Mouse (Mus musculus): ENCODE measurements at regions not wholly inside any gene's neighbourhood (a gene's known extent, or its start where the extent isn't known, plus 50 kb on each side); places are given as distances from the start of the nearest gene placed in this dataset.
A peak's percentile ranks its signal among the peaks of the same experiment; 100 is the strongest.

GRCm38 (mm10) chr2:74239586-74239985, 328.5 kb upstream of the Atp5g3 start:
- Histone ChIP-seq H3K36me3 (no peaks in the 10 kb centered on the region), H3K9me3 (replicated peaks) (no peaks in the 10 kb centered on the region), H3K27me3 (no peaks in the 10 kb centered on the region), H3K9ac (no peak overlapping the region), H3K4me2 (no peak overlapping the region), H3K4me1 (no peaks in the 10 kb centered on the region), H3K27ac (no peak overlapping the region), H3K4me3 (replicated peaks) (no peak overlapping the region)
- ATAC-seq (replicated peaks; ENCODE audit: low FRiP score): no peak
- WGBS: 83% methylated on average over 10 of the region's 10 CpGs

GRCm38 (mm10) chr2:74217437-74217836, 306.3 kb upstream of the Atp5g3 start:
- H3K4me3 ChIP-seq (replicated peaks): no peak overlapping the region
- no peak for ATAC-seq (replicated peaks; ENCODE audit: low FRiP score)
- WGBS: 88% methylated on average over 3 of the region's 3 CpGs
- no peak overlapping the region for H3K4me2 ChIP-seq
- no peak overlapping the region for H3K9ac ChIP-seq
- no peaks in the 10 kb centered on the region for H3K4me1 ChIP-seq
- H3K27ac ChIP-seq: no peak overlapping the region
- H3K36me3 ChIP-seq: no peaks in the 10 kb centered on the region
- no peaks in the 10 kb centered on the region for H3K9me3 ChIP-seq (replicated peaks)
- no peaks in the 10 kb centered on the region for H3K27me3 ChIP-seq

GRCm38 (mm10) chr2:74210210-74210609, 299.1 kb upstream of the Atp5g3 start:
- WGBS: 85% methylated on average over 9 of the region's 9 CpGs
- Histone ChIP-seq H3K9ac (no peak overlapping the region), H3K4me3 (replicated peaks) (no peak overlapping the region), H3K4me2 (no peak overlapping the region), H3K36me3 (no peaks in the 10 kb centered on the region), H3K4me1 (no peaks in the 10 kb centered on the region), H3K27ac (no peak overlapping the region), H3K9me3 (replicated peaks) (no peaks in the 10 kb centered on the region), H3K27me3 (no peaks in the 10 kb centered on the region)
- no peak for ATAC-seq (replicated peaks; ENCODE audit: low FRiP score)

- no peaks in the 10 kb centered on the region for H3K27me3 ChIP-seq
- WGBS: 71% methylated on average over 3 of the region's 3 CpGs
These were observed 298.3 kb upstream of the Atp5g3 start for GRCm38 (mm10) chr2:74209421-74209917.

GRCm38 (mm10) chr2:74207440-74207839, 296.3 kb upstream of the Atp5g3 start:
- Histone ChIP-seq H3K4me3 (replicated peaks) (no peak overlapping the region), H3K4me1 (no peaks in the 10 kb centered on the region), H3K4me2 (no peak overlapping the region), H3K27me3 (no peaks in the 10 kb centered on the region), H3K9me3 (replicated peaks) (no peaks in the 10 kb centered on the region), H3K9ac (no peak overlapping the region), H3K27ac (no peak overlapping the region), H3K36me3 (no peaks in the 10 kb centered on the region)
- 50% methylated on average over 10 of the region's 10 CpGs for WGBS
- ATAC-seq (replicated peaks; ENCODE audit: low FRiP score): peak; percentile 40; the same call in 1 of the 2 replicates

More at GRCm38 (mm10) chr2:74209421-74209917, 298.3 kb upstream of the Atp5g3 start:
- no peak overlapping the region for H3K27ac ChIP-seq
- no peak overlapping the region for H3K4me2 ChIP-seq
- H3K36me3 ChIP-seq: no peaks in the 10 kb centered on the region
- H3K4me1 ChIP-seq: no peaks in the 10 kb centered on the region
- H3K9me3 ChIP-seq (replicated peaks): no peaks in the 10 kb centered on the region
- H3K4me3 ChIP-seq (replicated peaks): no peak overlapping the region
- ATAC-seq (replicated peaks; ENCODE audit: low FRiP score): no peak
- no peak overlapping the region for H3K9ac ChIP-seq

GRCm38 (mm10) chr2:74202776-74203175, 291.6 kb upstream of the Atp5g3 start:
- no peak overlapping the region for H3K27ac ChIP-seq
- no peak overlapping the region for H3K4me2 ChIP-seq
- no peak overlapping the region for H3K4me3 ChIP-seq (replicated peaks)
- no peaks in the 10 kb centered on the region for H3K9me3 ChIP-seq (replicated peaks)
- H3K36me3 ChIP-seq: no peaks in the 10 kb centered on the region
- no peak for ATAC-seq (replicated peaks; ENCODE audit: low FRiP score)
- H3K9ac ChIP-seq: no peak overlapping the region
- 64% methylated on average over 3 of the region's 3 CpGs for WGBS
- H3K4me1 ChIP-seq: peaks cover 8% of the 10 kb centered on the region; the same call in 1 of the 2 replicates
- H3K27me3 ChIP-seq: no peaks in the 10 kb centered on the region

- no peaks in the 10 kb centered on the region for H3K36me3 ChIP-seq
- H3K27me3 ChIP-seq: no peaks in the 10 kb centered on the region
- H3K9ac ChIP-seq: no peak overlapping the region
- H3K27ac ChIP-seq: no peak overlapping the region
- H3K4me1 ChIP-seq: peaks cover 8% of the 10 kb centered on the region; the same call in 1 of the 2 replicates
- no peak overlapping the region for H3K4me3 ChIP-seq (replicated peaks)
- 0 out of 2 replicates have a peak, but pooled peaks have one; percentile 43 for ATAC-seq (replicated peaks; ENCODE audit: low FRiP score)
- WGBS: 49% methylated on average over 11 of the region's 11 CpGs
- H3K9me3 ChIP-seq (replicated peaks): no peaks in the 10 kb centered on the region
- no peak overlapping the region for H3K4me2 ChIP-seq
These were observed 290.6 kb upstream of the Atp5g3 start for GRCm38 (mm10) chr2:74201608-74202323.

GRCm38 (mm10) chr2:74199550-74199949, 288.4 kb upstream of the Atp5g3 start:
- WGBS: 15% methylated on average over 12 of the region's 12 CpGs
- Histone ChIP-seq H3K4me2 (no peak overlapping the region), H3K9ac (no peak overlapping the region), H3K27ac (peak overlapping the region; percentile 14; the same call in 1 of the 2 replicates), H3K36me3 (no peaks in the 10 kb centered on the region), H3K27me3 (no peaks in the 10 kb centered on the region), H3K4me3 (replicated peaks) (no peak overlapping the region), H3K9me3 (replicated peaks) (no peaks in the 10 kb centered on the region), H3K4me1 (peaks cover 8% of the 10 kb centered on the region; the same call in 1 of the 2 replicates)
- ATAC-seq (replicated peaks; ENCODE audit: low FRiP score): no peak

- Histone ChIP-seq H3K4me1 (peaks cover 14% of the 10 kb centered on the region), H3K4me2 (no peak overlapping the region), H3K27me3 (no peaks in the 10 kb centered on the region), H3K27ac (no peak overlapping the region), H3K9me3 (replicated peaks) (no peaks in the 10 kb centered on the region; the same call in 1 of the 2 replicates), H3K9ac (no peak overlapping the region), H3K4me3 (replicated peaks) (no peak overlapping the region), H3K36me3 (no peaks in the 10 kb centered on the region)
- peak; percentile 79 for ATAC-seq (replicated peaks; ENCODE audit: low FRiP score)
- WGBS: 11% methylated on average over 8 of the region's 8 CpGs
These were observed 277.1 kb upstream of the Atp5g3 start for GRCm38 (mm10) chr2:74187963-74188790.

- Histone ChIP-seq H3K27me3 (no peaks in the 10 kb centered on the region), H3K4me2 (no peak overlapping the region), H3K4me3 (replicated peaks) (no peak overlapping the region), H3K9ac (no peak overlapping the region), H3K4me1 (no peaks in the 10 kb centered on the region), H3K36me3 (no peaks in the 10 kb centered on the region), H3K27ac (no peak overlapping the region), H3K9me3 (replicated peaks) (no peaks in the 10 kb centered on the region)
- no peak for ATAC-seq (replicated peaks; ENCODE audit: low FRiP score)
- 68% methylated on average over 1 of the region's 1 CpGs for WGBS
These were observed 267.0 kb upstream of the Atp5g3 start for GRCm38 (mm10) chr2:74178106-74178505.

- Histone ChIP-seq H3K27ac (no peak overlapping the region), H3K4me2 (no peak overlapping the region), H3K36me3 (no peaks in the 10 kb centered on the region), H3K27me3 (no peaks in the 10 kb centered on the region), H3K9me3 (replicated peaks) (no peaks in the 10 kb centered on the region), H3K4me1 (no peaks in the 10 kb centered on the region), H3K9ac (no peak overlapping the region), H3K4me3 (replicated peaks) (no peak overlapping the region)
- WGBS: 63% methylated on average over 16 of the region's 16 CpGs
- no peak for ATAC-seq (replicated peaks; ENCODE audit: low FRiP score)
These were observed 257.8 kb upstream of the Atp5g3 start for GRCm38 (mm10) chr2:74168776-74169570.
